Mouse (Mus musculus) heart, embryonic 15.5 days (tissue): ENCODE results near the gene Cnpy4. TPM values are rescaled to one million over a fixed set of nuclear protein-coding genes. Genes with fewer than 3 reads are reported as not detected.
"Not testable (repeated sequence)": the region's sequence is repeated elsewhere in the genome, so short reads cannot be mapped to it uniquely, and the experiment has no call there.

Source experiments
- ATAC-seq: fragments of 200-750 bp; cut with Nextera tagmentation; replicated peaks from 2 replicates; pipeline ENCODE4 v1.8.0; 2017; ENCODE audit warnings: low read depth, moderate TSS enrichment; ENCODE audit not compliant: insufficient number of reproducible peaks, insufficient read depth, low FRiP score
- H3K27ac ChIP-seq: fragments of 300-500 bp; sonication (generic); 2 replicates; pipeline ENCODE4 v1.5.1; 2015; ENCODE audit warnings: mild to moderate bottlenecking, inconsistent platforms
- H3K27me3 ChIP-seq: fragments of 300-500 bp; sonication (generic); 2 replicates; pipeline ENCODE4 v1.6.1; 2015; ENCODE audit warnings: inconsistent platforms
- H3K36me3 ChIP-seq: fragments of 300-500 bp; sonication (generic); 2 replicates; pipeline ENCODE4 v1.6.1; 2015; ENCODE audit warnings: mild to moderate bottlenecking, inconsistent platforms
- H3K4me1 ChIP-seq: fragments of 300-500 bp; sonication (generic); replicated peaks from 2 replicates; pipeline ENCODE4 v1.6.1; 2015; ENCODE audit warnings: inconsistent platforms
- H3K4me2 ChIP-seq: fragments of 300-500 bp; sonication (generic); 2 replicates; pipeline ENCODE4 v1.6.1; 2015; ENCODE audit warnings: inconsistent platforms, mild to moderate bottlenecking, moderate library complexity
- H3K4me3 ChIP-seq: fragments of 300-500 bp; sonication (generic); 2 replicates; pipeline ENCODE4 v1.5.1; 2015; ENCODE audit warnings: mild to moderate bottlenecking, inconsistent platforms
- H3K9ac ChIP-seq: fragments of 300-500 bp; sonication (generic); 2 replicates; pipeline ENCODE4 v1.6.1; 2015; ENCODE audit warnings: mild to moderate bottlenecking, inconsistent platforms
- H3K9me3 ChIP-seq: fragments of 300-500 bp; sonication (generic); replicated peaks from 2 replicates; pipeline ENCODE4 v1.6.1; 2016; ENCODE audit warnings: inconsistent platforms
- WGBS: fragments of 180-500 bp; shearing (Covaris S2); methylation state at CpG from one replicate; pipeline ENCODE4 v1.1.7; 2015; ENCODE audit warnings: mixed read lengths; 5-methylcytosine and 5-hydroxymethylcytosine counted together
- polyA plus RNA-seq: library from polyadenylated mRNA; unstranded; fragments of >200 nt; fragmentation: Nextera tagmentation; extraction: Ambion mirVana; gene quantifications from 2 replicates; pipeline ENCODE4 v1.2.1, GENCODE M21; 2015

Cnpy4 gene
- polyA plus RNA-seq, 1 experiment from 2014 or later, result 18.8 TPM

- WGBS, result 76% methylated on average over 4 of the region's 4 CpGs
- no peaks in the 10 kb centered on the region for H3K36me3 ChIP-seq
- H3K4me3 ChIP-seq, result no peak overlapping the region
- no peak overlapping the region for H3K4me2 ChIP-seq
- peaks cover 6% of the 10 kb centered on the region; the same call in 1 of the 2 replicates for H3K9me3 ChIP-seq
- no peaks in the 10 kb centered on the region for H3K27me3 ChIP-seq
- no peak for ATAC-seq
- no peaks in the 10 kb centered on the region for H3K4me1 ChIP-seq
- H3K27ac ChIP-seq, result no peak overlapping the region
- H3K9ac ChIP-seq, result no peak overlapping the region
Observed at GRCm38 (mm10) chr5:138207873-138208272, 20.6 kb downstream of the Cnpy4 start.

- 92% methylated on average over 13 of the region's 13 CpGs for WGBS
- H3K27me3 ChIP-seq, H3K36me3 ChIP-seq, H3K4me1 ChIP-seq, ATAC-seq, H3K27ac ChIP-seq, H3K4me2 ChIP-seq, H3K4me3 ChIP-seq, H3K9ac ChIP-seq, H3K9me3 ChIP-seq: not testable (repeated sequence)
Observed at GRCm38 (mm10) chr5:138216632-138217031, 29.3 kb downstream of the Cnpy4 start.

- H3K4me2 ChIP-seq, result no peak overlapping the region
- no peak overlapping the region for H3K27ac ChIP-seq
- H3K4me3 ChIP-seq, result no peak overlapping the region
- no peak for ATAC-seq
- no peaks in the 10 kb centered on the region for H3K4me1 ChIP-seq
- no peaks in the 10 kb centered on the region for H3K36me3 ChIP-seq
- H3K27me3 ChIP-seq, result no peaks in the 10 kb centered on the region
- 41% methylated on average over 2 of the region's 2 CpGs for WGBS
- no peaks in the 10 kb centered on the region for H3K9me3 ChIP-seq
- H3K9ac ChIP-seq, result no peak overlapping the region
Observed at GRCm38 (mm10) chr5:138219864-138220263, 32.6 kb downstream of the Cnpy4 start.

- Histone ChIP-seq H3K4me3 (no peak overlapping the region), H3K36me3 (no peaks in the 10 kb centered on the region), H3K27ac (no peak overlapping the region), H3K9ac (no peak overlapping the region), H3K27me3 (no peaks in the 10 kb centered on the region), H3K4me1 (no peaks in the 10 kb centered on the region), H3K4me2 (no peak overlapping the region), H3K9me3 (no peaks in the 10 kb centered on the region)
- WGBS, result 26% methylated on average over 4 of the region's 4 CpGs
- ATAC-seq, result no peak
Observed at GRCm38 (mm10) chr5:138222111-138222510, 34.8 kb downstream of the Cnpy4 start.

GRCm38 (mm10) chr5:138223287-138223686 lies 36.0 kb downstream of the Cnpy4 start:
- 37% methylated on average over 3 of the region's 3 CpGs for whole genome bisulfite sequencing
- Histone ChIP-seq H3K4me1 (no peaks in the 10 kb centered on the region), H3K4me3 (no peak overlapping the region), H3K36me3 (no peaks in the 10 kb centered on the region), H3K27ac (no peak overlapping the region), H3K4me2 (no peak overlapping the region), H3K9ac (no peak overlapping the region), H3K9me3 (no peaks in the 10 kb centered on the region), H3K27me3 (no peaks in the 10 kb centered on the region)
- ATAC-seq, result no peak

GRCm38 (mm10) chr5:138225700-138226099 lies 38.4 kb downstream of the Cnpy4 start, which contains the start of gene Nxpe5:
Gene Nxpe5 (plus strand): TSS chr5:138225898.
- Histone ChIP-seq H3K4me3 (no peak within 1 kb of the TSS), H3K9ac (no peak within 1 kb of the TSS), H3K9me3 (no peaks in the 10 kb centered on the region), H3K36me3 (no peaks in the 10 kb centered on the region), H3K27ac (no peak within 1 kb of the TSS), H3K4me1 (no peaks in the 10 kb centered on the region), H3K4me2 (no peak within 1 kb of the TSS), H3K27me3 (no peaks in the 10 kb centered on the region)
- 53% methylated on average over 2 of the region's 2 CpGs for WGBS
- no peak for ATAC-seq

- H3K4me3 ChIP-seq, result no peak overlapping the region
- H3K36me3 ChIP-seq, result no peaks in the 10 kb centered on the region
- no peak for ATAC-seq
- no peaks in the 10 kb centered on the region for H3K4me1 ChIP-seq
- 69% methylated on average over 4 of the region's 4 CpGs for WGBS
- no peak overlapping the region for H3K9ac ChIP-seq
- H3K27me3 ChIP-seq, result no peaks in the 10 kb centered on the region
- H3K27ac ChIP-seq, result no peak overlapping the region
- no peak overlapping the region for H3K4me2 ChIP-seq
- no peaks in the 10 kb centered on the region for H3K9me3 ChIP-seq
Observed at GRCm38 (mm10) chr5:138226491-138226890, 39.2 kb downstream of the Cnpy4 start.

- Histone ChIP-seq H3K4me2 (no peak overlapping the region), H3K4me1 (no peaks in the 10 kb centered on the region), H3K9ac (no peak overlapping the region), H3K9me3 (no peaks in the 10 kb centered on the region), H3K27ac (no peak overlapping the region), H3K4me3 (no peak overlapping the region), H3K36me3 (no peaks in the 10 kb centered on the region), H3K27me3 (no peaks in the 10 kb centered on the region)
- 46% methylated on average over 2 of the region's 2 CpGs for WGBS
- no peak for ATAC-seq
Observed at GRCm38 (mm10) chr5:138227367-138227766, 40.1 kb downstream of the Cnpy4 start.

- WGBS, result 47% methylated on average over 3 of the region's 3 CpGs
- Histone ChIP-seq H3K27ac (no peak overlapping the region), H3K27me3 (no peaks in the 10 kb centered on the region), H3K4me2 (no peak overlapping the region), H3K36me3 (no peaks in the 10 kb centered on the region), H3K9ac (no peak overlapping the region), H3K4me3 (no peak overlapping the region), H3K9me3 (no peaks in the 10 kb centered on the region), H3K4me1 (no peaks in the 10 kb centered on the region)
- ATAC-seq, result no peak
Observed at GRCm38 (mm10) chr5:138228026-138228425, 40.7 kb downstream of the Cnpy4 start.

GRCm38 (mm10) chr5:138229511-138229910 lies 42.2 kb downstream of the Cnpy4 start:
- Histone ChIP-seq H3K4me3 (no peak overlapping the region), H3K9ac (no peak overlapping the region), H3K27ac (no peak overlapping the region), H3K9me3 (no peaks in the 10 kb centered on the region), H3K27me3 (no peaks in the 10 kb centered on the region), H3K4me2 (no peak overlapping the region), H3K36me3 (no peaks in the 10 kb centered on the region), H3K4me1 (no peaks in the 10 kb centered on the region)
- 82% methylated on average over 3 of the region's 3 CpGs for WGBS
- no peak for ATAC-seq

GRCm38 (mm10) chr5:138233778-138234177 lies 46.5 kb downstream of the Cnpy4 start:
- no peak overlapping the region for H3K9ac ChIP-seq
- H3K4me3 ChIP-seq, result no peak overlapping the region
- H3K27ac ChIP-seq, result no peak overlapping the region
- WGBS, result 79% methylated on average over 2 of the region's 2 CpGs
- ATAC-seq, result no peak
- no peaks in the 10 kb centered on the region for H3K4me1 ChIP-seq
- no peaks in the 10 kb centered on the region for H3K36me3 ChIP-seq
- H3K4me2 ChIP-seq, result no peak overlapping the region
- no peaks in the 10 kb centered on the region for H3K9me3 ChIP-seq
- H3K27me3 ChIP-seq, result no peaks in the 10 kb centered on the region

- Histone ChIP-seq H3K9me3 (no peaks in the 10 kb centered on the region), H3K27ac (no peak overlapping the region), H3K4me2 (no peak overlapping the region), H3K36me3 (no peaks in the 10 kb centered on the region), H3K27me3 (no peaks in the 10 kb centered on the region), H3K4me1 (no peaks in the 10 kb centered on the region), H3K9ac (no peak overlapping the region), H3K4me3 (no peak overlapping the region)
- ATAC-seq, result no peak
Observed at GRCm38 (mm10) chr5:138234224-138234623, 46.9 kb downstream of the Cnpy4 start.
